Mouse (Mus musculus): ENCODE measurements around the gene Rubcn. TPM values are rescaled to one million over a fixed set of nuclear protein-coding genes. Genes with fewer than 3 reads are reported as not detected.

Gene Rubcn
- polyA plus RNA-seq, 1 experiment from 2014 or later: 21.9 TPM

DNA sequence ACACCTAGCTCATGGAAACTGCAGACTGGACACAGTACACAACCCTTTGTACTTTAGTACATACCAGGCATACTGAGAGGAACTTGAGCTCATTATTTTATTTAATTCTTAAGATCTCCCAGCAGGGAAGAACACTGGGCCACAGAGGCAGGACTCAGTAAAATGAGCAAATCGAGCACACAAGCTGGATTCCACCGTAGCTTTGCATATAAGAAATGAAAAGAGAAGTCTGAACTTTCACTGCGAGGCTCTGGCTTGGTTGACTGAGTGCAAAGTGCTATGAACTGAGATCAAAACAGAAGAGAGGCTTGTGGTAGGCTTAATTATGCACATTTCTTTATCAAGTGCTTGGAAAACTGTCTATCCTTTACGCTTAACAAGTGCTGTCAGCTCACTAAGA, 12.2 kb downstream of the Rubcn start:
- no peaks in the 10 kb centered on the region for H3K27me3 ChIP-seq
- peaks cover 15% of the 10 kb centered on the region for H3K4me1 ChIP-seq
- H3K4me3 ChIP-seq (replicated peaks): no peak overlapping the region
- no peak for ATAC-seq (replicated peaks; ENCODE audit: low FRiP score)
- no peak overlapping the region for H3K4me2 ChIP-seq
- no peak overlapping the region for H3K27ac ChIP-seq
- H3K36me3 ChIP-seq: no peaks in the 10 kb centered on the region
- no peaks in the 10 kb centered on the region for H3K9me3 ChIP-seq (replicated peaks)
- no peak overlapping the region for H3K9ac ChIP-seq
- WGBS: 89% methylated on average over 4 of the region's 4 CpGs

DNA sequence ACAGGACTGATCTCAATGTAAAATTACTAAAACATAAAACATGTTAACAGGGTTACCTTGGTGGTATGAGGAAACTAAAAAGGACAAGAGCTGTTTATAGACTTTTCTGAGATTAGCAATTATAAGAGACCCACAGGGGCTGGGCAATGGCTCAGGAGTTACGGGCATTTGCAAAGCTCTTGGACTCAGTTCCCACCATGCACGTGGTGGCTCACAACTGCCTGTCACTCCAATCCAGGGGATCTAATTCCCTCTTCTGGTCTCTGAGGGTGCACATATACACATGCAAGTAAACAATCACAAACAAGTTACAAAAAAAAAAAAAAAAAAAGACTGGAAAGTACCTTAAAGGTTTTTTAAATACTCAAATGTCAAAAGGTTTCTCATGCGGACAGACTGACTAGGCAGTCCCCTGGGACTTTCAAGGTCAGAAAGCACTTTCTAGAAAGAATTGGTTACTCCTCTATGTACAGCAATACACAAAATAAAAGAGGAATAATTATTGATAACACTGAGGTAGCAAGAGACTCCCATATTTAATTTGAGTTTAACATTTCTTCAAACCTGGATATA, 15.7 kb downstream of the Rubcn start:
- Histone ChIP-seq H3K4me3 (replicated peaks) (no peak overlapping the region), H3K4me2 (no peak overlapping the region), H3K27ac (no peak overlapping the region), H3K4me1 (peaks cover 1% of the 10 kb centered on the region), H3K9ac (no peak overlapping the region), H3K27me3 (no peaks in the 10 kb centered on the region), H3K36me3 (0 out of 2 replicates have a peak, but pooled peaks cover 4% of the 10 kb centered on the region), H3K9me3 (replicated peaks) (no peaks in the 10 kb centered on the region)
- ATAC-seq (replicated peaks; ENCODE audit: low FRiP score): no peak
- WGBS: 88% methylated on average over 3 of the region's 3 CpGs

DNA sequence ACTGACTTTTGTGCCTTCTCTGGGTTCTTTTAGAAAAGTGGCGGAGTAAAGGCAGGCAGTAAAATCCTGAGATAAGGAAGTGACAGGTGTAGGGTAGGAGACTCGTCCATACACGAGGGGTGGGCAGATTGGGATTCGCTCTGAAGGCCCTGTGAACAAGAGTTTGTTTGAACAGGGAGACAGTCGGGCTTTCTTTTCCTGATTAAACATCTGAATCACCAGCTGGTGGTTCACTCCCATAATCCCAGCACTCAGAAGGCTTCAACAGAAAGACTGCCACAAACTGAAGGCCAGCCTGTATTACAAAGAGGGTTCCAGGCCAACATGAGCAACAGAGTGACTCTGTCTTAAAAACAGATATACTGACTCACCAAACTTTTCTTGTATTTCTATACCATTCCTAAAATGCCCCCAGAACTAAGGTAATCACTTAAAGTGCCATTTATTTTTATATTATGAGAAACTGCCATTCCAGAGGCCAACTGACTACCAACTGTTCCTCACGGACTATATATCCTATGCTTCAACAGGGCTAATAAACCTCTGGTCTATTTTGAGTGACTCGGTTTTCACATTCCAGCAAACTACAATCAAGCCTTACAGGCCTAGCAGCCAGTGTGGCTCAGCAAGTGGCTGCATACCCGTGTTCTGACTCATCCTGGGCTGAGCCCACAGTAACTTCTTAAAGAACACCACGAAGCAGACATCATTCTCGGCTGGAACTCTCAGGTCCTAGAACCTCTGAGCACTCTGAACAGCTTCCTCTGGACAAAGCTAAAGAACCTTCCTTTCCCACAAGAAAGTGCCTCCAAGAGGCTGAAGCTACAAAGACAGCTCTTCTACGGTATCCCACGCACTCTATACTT, 18.6 kb downstream of the Rubcn start:
- no peak overlapping the region for H3K4me2 ChIP-seq
- no peaks in the 10 kb centered on the region for H3K27me3 ChIP-seq
- WGBS: 68% methylated on average over 12 of the region's 12 CpGs
- no peak overlapping the region for H3K9ac ChIP-seq
- no peak overlapping the region for H3K4me3 ChIP-seq (replicated peaks)
- no peaks in the 10 kb centered on the region for H3K4me1 ChIP-seq
- peak overlapping the region; percentile 45; the same call in 1 of the 2 replicates for H3K27ac ChIP-seq
- H3K36me3 ChIP-seq: peaks cover 24% of the 10 kb centered on the region
- no peak for ATAC-seq (replicated peaks; ENCODE audit: low FRiP score)
- H3K9me3 ChIP-seq (replicated peaks): no peaks in the 10 kb centered on the region

DNA sequence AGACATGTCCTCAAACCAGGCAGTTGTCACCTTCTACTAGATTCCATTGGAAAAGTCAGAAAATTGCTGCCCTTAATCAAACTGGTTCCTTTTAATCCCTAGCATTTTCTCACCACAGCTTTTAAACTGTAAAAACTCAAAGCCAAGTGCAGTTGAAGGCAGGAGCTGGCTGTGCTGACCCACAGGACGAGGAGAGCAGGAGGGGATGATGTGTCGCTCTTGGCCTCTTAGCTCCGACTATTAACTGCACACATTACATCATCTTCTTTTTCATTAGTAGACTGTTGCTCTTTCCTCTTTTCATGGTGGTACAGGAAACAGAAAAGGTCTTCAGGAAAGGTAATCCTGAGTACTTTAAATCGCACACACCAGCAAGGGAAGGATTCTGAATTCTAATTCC, 19.2 kb downstream of the Rubcn start:
- no peak for ATAC-seq (replicated peaks; ENCODE audit: low FRiP score)
- Histone ChIP-seq H3K4me2 (no peak overlapping the region), H3K27ac (no peak overlapping the region), H3K36me3 (peaks cover 27% of the 10 kb centered on the region), H3K4me1 (no peaks in the 10 kb centered on the region), H3K9ac (no peak overlapping the region), H3K9me3 (replicated peaks) (no peaks in the 10 kb centered on the region), H3K27me3 (no peaks in the 10 kb centered on the region), H3K4me3 (replicated peaks) (no peak overlapping the region)
- WGBS: 63% methylated on average over 4 of the region's 4 CpGs

DNA sequence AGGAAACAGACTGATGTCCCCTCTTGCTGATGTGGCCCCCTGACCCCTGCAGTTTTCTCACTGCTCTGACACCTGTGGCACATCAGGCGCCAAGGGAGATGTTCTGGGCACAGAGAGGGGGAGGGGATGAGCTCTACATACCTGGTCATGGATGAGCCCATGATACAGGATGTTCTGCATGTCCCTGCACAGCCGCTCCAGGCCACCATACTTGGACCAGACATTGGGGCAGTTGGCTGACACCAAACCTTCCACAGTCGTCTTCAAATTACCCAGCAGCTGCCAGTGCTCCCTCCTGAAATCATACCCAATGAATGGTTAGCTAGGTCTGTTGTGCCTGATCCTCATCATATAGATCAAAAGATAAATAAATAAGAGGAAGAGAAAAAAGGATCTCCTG, 20.8 kb downstream of the Rubcn start:
- no peaks in the 10 kb centered on the region for H3K4me1 ChIP-seq
- peaks cover 34% of the 10 kb centered on the region for H3K36me3 ChIP-seq
- no peak overlapping the region for H3K4me3 ChIP-seq (replicated peaks)
- H3K27ac ChIP-seq: no peak overlapping the region
- H3K9me3 ChIP-seq (replicated peaks): no peaks in the 10 kb centered on the region
- H3K4me2 ChIP-seq: no peak overlapping the region
- 81% methylated on average over 3 of the region's 3 CpGs for WGBS
- ATAC-seq (replicated peaks; ENCODE audit: low FRiP score): no peak
- H3K9ac ChIP-seq: no peak overlapping the region
- no peaks in the 10 kb centered on the region for H3K27me3 ChIP-seq

DNA sequence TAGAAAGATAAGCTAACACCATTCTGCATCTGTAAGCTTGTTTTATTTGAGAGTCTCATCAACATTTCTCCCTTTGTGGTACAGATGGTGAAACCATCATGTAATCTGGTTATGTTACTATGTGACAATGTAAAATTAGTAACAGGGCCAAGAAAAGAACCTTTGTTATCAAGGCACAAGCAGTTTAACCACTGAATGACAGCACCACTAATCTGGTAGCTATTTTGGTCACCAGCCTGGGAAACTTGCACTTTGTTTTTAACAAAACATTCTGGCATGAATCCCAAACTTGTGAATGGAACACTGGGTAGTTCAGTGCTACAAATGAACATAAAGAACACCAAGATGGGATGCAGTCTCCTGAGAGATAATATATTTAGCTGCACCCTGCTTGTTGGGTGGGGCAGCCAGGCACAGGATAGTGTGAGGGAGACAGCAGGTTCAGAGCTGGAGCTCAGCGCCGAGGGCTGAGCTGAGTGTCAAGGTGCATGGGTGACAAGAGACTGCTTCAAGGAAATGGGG, 23.5 kb downstream of the Rubcn start:
- H3K4me1 ChIP-seq: no peaks in the 10 kb centered on the region
- H3K36me3 ChIP-seq: peaks cover 39% of the 10 kb centered on the region
- ATAC-seq (replicated peaks; ENCODE audit: low FRiP score): no peak
- no peak overlapping the region for H3K4me3 ChIP-seq (replicated peaks)
- 0 out of 2 replicates have a peak overlapping the region, but pooled peaks have one; percentile 3 for H3K4me2 ChIP-seq
- WGBS: 78% methylated on average over 2 of the region's 2 CpGs
- H3K27me3 ChIP-seq: no peaks in the 10 kb centered on the region
- peak overlapping the region; percentile 45 for H3K27ac ChIP-seq
- H3K9ac ChIP-seq: no peak overlapping the region
- H3K9me3 ChIP-seq (replicated peaks): no peaks in the 10 kb centered on the region

DNA sequence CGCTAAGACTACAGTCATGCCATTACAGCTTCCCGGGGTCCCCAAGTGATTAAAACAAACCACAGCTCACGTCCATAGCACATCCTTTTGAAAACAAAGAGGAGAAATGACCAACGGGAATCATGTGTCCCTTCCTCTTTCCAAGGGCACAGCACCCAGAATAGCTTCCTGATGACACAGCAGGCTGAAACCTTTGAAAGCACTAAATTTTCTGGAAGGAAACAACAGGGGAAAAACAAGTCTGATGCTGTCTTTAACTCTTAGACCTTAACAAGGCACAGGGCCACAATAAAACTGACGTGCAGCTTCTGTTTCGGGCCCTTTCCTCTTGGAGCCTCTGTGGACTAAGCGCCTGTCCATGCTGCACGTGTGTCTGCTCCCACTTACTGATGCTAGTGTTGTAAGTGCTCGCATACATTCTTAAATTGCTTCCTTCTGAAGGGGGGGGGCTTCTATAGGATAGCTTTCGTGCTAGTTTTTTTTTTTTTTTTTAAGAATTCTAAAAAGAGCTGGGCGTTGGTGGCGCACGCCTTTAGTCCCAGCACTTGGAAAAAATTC, 24.0 kb downstream of the Rubcn start:
- H3K27ac ChIP-seq: peak overlapping the region; percentile 51; the same call in 1 of the 2 replicates
- no peaks in the 10 kb centered on the region for H3K9me3 ChIP-seq (replicated peaks)
- no peaks in the 10 kb centered on the region for H3K4me1 ChIP-seq
- no peak overlapping the region for H3K4me2 ChIP-seq
- H3K27me3 ChIP-seq: no peaks in the 10 kb centered on the region
- H3K36me3 ChIP-seq: peaks cover 42% of the 10 kb centered on the region
- no peak overlapping the region for H3K9ac ChIP-seq
- 70% methylated on average over 13 of the region's 13 CpGs for WGBS
- no peak overlapping the region for H3K4me3 ChIP-seq (replicated peaks)
- ATAC-seq (replicated peaks; ENCODE audit: low FRiP score): no peak

DNA sequence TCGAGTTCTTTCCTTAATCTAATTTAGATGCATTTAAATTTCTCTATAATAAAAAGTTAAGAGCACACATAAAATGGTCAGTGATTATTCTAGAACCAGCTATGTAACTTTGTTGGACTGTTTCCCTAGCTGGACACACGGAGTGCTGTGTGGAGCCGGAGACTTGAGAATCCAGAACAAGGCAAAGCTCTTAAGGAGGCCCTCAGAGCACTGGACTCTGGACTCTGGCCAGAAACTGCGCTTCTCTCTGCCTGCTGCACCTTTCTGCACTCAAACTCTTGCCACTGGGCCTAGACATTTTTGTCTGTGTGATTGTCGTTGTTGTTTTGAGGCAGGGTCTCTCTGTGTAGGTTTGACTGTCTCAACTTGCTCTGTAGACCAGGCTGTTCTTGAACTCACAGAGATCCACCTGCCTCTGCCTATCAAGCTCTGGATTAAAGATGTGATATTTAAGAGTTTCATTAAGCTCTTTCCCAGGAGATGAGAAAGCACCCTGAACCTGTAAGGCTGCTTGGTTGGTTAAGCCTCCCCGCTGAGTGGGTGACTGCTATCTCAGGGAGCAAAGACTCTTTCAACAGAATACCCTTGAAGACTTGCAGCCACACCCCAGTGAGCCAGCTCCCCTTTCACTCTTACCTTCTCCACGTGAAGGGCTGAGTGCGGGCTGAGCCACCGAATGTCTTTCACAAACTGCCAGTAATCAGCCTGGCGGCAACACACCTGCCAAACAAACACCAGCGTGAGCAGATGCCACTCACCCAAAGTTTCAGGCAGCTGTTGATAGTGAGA, 28.3 kb downstream of the Rubcn start:
- Histone ChIP-seq H3K4me1 (no peaks in the 10 kb centered on the region), H3K4me3 (replicated peaks) (no peak overlapping the region), H3K36me3 (peaks cover 66% of the 10 kb centered on the region), H3K9me3 (replicated peaks) (no peaks in the 10 kb centered on the region), H3K27ac (no peak overlapping the region), H3K9ac (no peak overlapping the region), H3K27me3 (no peaks in the 10 kb centered on the region), H3K4me2 (no peak overlapping the region)
- ATAC-seq (replicated peaks; ENCODE audit: low FRiP score): no peak
- 92% methylated on average over 11 of the region's 11 CpGs for WGBS

DNA sequence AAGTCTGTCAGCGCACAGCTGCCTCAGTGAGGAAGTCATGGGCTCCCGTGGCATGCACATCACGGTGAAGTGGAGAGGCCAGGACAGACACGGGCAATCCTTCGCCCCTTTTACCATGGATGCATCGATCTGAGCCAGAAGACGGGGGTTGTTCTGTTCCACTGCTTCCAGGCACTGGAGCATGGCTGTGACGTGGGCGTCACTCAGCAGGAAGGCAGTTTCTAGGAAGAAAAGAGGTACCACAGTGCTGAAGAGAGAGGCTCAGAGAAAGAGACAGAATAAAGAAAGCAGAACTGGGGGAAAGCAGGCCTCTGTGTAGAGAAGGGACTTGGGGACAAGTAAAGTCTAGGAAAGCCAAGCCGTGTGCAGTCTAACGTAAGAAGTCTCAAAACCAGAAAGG, 30.5 kb downstream of the Rubcn start:
- H3K9me3 ChIP-seq (replicated peaks): no peaks in the 10 kb centered on the region
- H3K4me2 ChIP-seq: no peak overlapping the region
- no peak overlapping the region for H3K9ac ChIP-seq
- H3K36me3 ChIP-seq: peaks cover 73% of the 10 kb centered on the region
- WGBS: 86% methylated on average over 11 of the region's 11 CpGs
- no peaks in the 10 kb centered on the region for H3K4me1 ChIP-seq
- ATAC-seq (replicated peaks; ENCODE audit: low FRiP score): no peak
- no peaks in the 10 kb centered on the region for H3K27me3 ChIP-seq
- H3K4me3 ChIP-seq (replicated peaks): no peak overlapping the region
- H3K27ac ChIP-seq: no peak overlapping the region

DNA sequence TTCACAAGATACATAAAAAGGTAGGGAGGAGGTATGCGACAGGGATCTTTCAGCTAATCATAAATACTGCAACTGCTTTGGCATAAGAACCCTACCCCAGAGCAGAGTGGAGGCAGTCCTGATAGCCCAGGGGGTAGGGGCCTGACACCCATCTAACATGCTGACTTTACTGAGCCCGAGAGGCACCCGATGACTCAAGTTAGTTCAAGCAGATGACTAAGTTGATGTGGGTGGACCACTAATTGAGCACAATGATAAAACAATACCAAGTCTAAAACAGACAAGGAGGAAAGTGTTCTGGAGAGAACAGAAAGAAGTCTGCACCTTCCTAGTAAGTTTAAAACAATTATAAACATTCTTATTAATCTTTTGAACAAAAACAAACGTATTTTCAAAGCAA, 46.1 kb downstream of the Rubcn start:
- Histone ChIP-seq H3K9me3 (replicated peaks) (no peaks in the 10 kb centered on the region), H3K4me1 (no peaks in the 10 kb centered on the region), H3K27me3 (no peaks in the 10 kb centered on the region), H3K9ac (no peak overlapping the region), H3K27ac (no peak overlapping the region), H3K4me2 (no peak overlapping the region), H3K36me3 (peaks cover 69% of the 10 kb centered on the region), H3K4me3 (replicated peaks) (no peak overlapping the region)
- no peak for ATAC-seq (replicated peaks; ENCODE audit: low FRiP score)
- WGBS: 89% methylated on average over 4 of the region's 4 CpGs

DNA sequence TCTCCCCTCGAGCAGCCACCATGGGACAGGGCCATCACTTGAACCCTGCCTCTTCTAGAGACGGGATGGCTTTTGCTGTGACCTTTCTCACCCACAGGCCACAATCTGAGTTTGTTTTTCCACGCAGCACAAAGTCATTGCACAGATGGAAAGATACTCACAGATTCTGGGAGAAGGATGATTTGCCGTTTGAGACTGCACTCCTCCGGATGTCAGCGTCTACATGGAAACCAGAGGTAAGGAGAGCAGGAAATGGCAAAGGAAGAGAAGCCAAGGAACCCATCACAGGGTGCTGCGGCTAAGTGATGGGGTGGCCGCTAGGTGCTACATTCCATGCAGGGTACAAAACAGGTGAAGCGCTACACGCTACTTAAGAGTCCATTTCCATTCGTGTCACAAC, 48.5 kb downstream of the Rubcn start:
- WGBS: 70% methylated on average over 11 of the region's 11 CpGs
- Histone ChIP-seq H3K4me3 (replicated peaks) (no peak overlapping the region), H3K4me2 (no peak overlapping the region), H3K36me3 (peaks cover 69% of the 10 kb centered on the region), H3K4me1 (peaks cover 3% of the 10 kb centered on the region; the same call in 1 of the 2 replicates), H3K9ac (no peak overlapping the region), H3K27ac (no peak overlapping the region), H3K27me3 (no peaks in the 10 kb centered on the region), H3K9me3 (replicated peaks) (no peaks in the 10 kb centered on the region)
- no peak for ATAC-seq (replicated peaks; ENCODE audit: low FRiP score)

All from kidney, embryonic 15.5 days (tissue).